Mouse (Mus musculus): Measurements from ENCODE around the gene Ddx27. TPM values are rescaled to one million over a fixed set of nuclear protein-coding genes. Genes with fewer than 3 reads are reported as not detected.
A peak's percentile ranks its signal among the peaks of the same experiment; 100 is the strongest.
"Not testable (repeated sequence)": the region's sequence is repeated elsewhere in the genome, so short reads cannot be mapped to it uniquely, and the experiment has no call there.

The Ddx27 gene
- total RNA-seq, 2 experiments from 2014 or later = 9.3 to 10.1 TPM

GRCm38 (mm10) chr2:166996533-166996894 is 18.5 kb upstream of the Ddx27 start:
- intact Hi-C loops (cut with DNase I) = no loop called here
- Histone ChIP-seq H3K27ac (peak overlapping the region; percentile 99), H3K4me3 (peak overlapping the region; percentile 97)
- TF ChIP-seq CTCF (IDR thresholded peaks at IDR 0.05) = no peak
- DNase-seq = no peak

GRCm38 (mm10) chr2:167001486-167001885 is 13.5 kb upstream of the Ddx27 start:
- TF ChIP-seq CTCF (IDR thresholded peaks at IDR 0.05) = no peak
- Histone ChIP-seq H3K4me3 (no peak overlapping the region), H3K27ac (no peak overlapping the region)
- intact Hi-C loops (cut with DNase I) = no loop called here
- no peak for DNase-seq

- TF ChIP-seq CTCF (IDR thresholded peaks at IDR 0.05) = peak; percentile 83
- peak overlapping the region; percentile 31 for H3K4me3 ChIP-seq
- DNase-seq = peak; percentile 62
- intact Hi-C loops (cut with DNase I) = loop anchor here (1.0 kb wide), 1 partner anchor 48 kb away; no protein-coding TSS in a partner anchor
- H3K27ac ChIP-seq = peak overlapping the region; percentile 70
These were observed 10.7 kb upstream of the Ddx27 start for GRCm38 (mm10) chr2:167004099-167004854.

GRCm38 (mm10) chr2:167006355-167006754 is 8.6 kb upstream of the Ddx27 start:
- Histone ChIP-seq H3K4me3 (no peak overlapping the region), H3K27ac (no peak overlapping the region)
- no peak for DNase-seq
- intact Hi-C loops (cut with DNase I) = no loop called here
- TF ChIP-seq CTCF (IDR thresholded peaks at IDR 0.05) = no peak

GRCm38 (mm10) chr2:167007001-167007491 is 7.9 kb upstream of the Ddx27 start:
- DNase-seq = no peak
- H3K4me3 ChIP-seq = no peak overlapping the region
- no peak for TF ChIP-seq CTCF (IDR thresholded peaks at IDR 0.05)
- H3K27ac ChIP-seq = no peak overlapping the region
- intact Hi-C loops (cut with DNase I) = no loop called here

- H3K4me3 ChIP-seq; intact Hi-C loops (cut with DNase I); H3K27ac ChIP-seq; DNase-seq: not testable (repeated sequence)
These were observed 7.4 kb upstream of the Ddx27 start for GRCm38 (mm10) chr2:167007565-167007964.

- no peak for DNase-seq
- no peak for TF ChIP-seq CTCF (IDR thresholded peaks at IDR 0.05)
- Histone ChIP-seq H3K27ac (no peak overlapping the region), H3K4me3 (no peak overlapping the region)
- intact Hi-C loops (cut with DNase I) = no loop called here
These were observed 5.5 kb upstream of the Ddx27 start for GRCm38 (mm10) chr2:167009483-167009882.

- Histone ChIP-seq H3K27ac (no peak overlapping the region), H3K4me3 (no peak overlapping the region)
- no peak for DNase-seq
- TF ChIP-seq CTCF (IDR thresholded peaks at IDR 0.05) = no peak
- intact Hi-C loops (cut with DNase I) = no loop called here
These were observed 4.4 kb upstream of the Ddx27 start for GRCm38 (mm10) chr2:167010546-167010945.

GRCm38 (mm10) chr2:167015382-167015718 is 357 bp downstream of the Ddx27 start:
- TF ChIP-seq CTCF (IDR thresholded peaks at IDR 0.05) = no peak
- Histone ChIP-seq H3K4me3 (peak overlapping the region; percentile 85), H3K27ac (peak overlapping the region; percentile 90)
- intact Hi-C loops (cut with DNase I) = loop anchor here (5.0 kb wide), 1 partner anchor 47 kb away; the partner anchor contains the start of gene Znfx1
- DNase-seq = no peak

- intact Hi-C loops (cut with DNase I) = loop anchor here (5.0 kb wide), 1 partner anchor 43 kb away; the partner anchor contains the start of gene Znfx1
- H3K27ac ChIP-seq = no peak overlapping the region
- TF ChIP-seq CTCF (IDR thresholded peaks at IDR 0.05) = no peak
- H3K4me3 ChIP-seq = no peak overlapping the region
- no peak for DNase-seq
These were observed 4.4 kb downstream of the Ddx27 start for GRCm38 (mm10) chr2:167019396-167019795.

GRCm38 (mm10) chr2:167028553-167028952 is 13.6 kb downstream of the Ddx27 start:
- no peak overlapping the region for H3K27ac ChIP-seq
- DNase-seq = no peak
- no peak for TF ChIP-seq CTCF (IDR thresholded peaks at IDR 0.05)
- no peak overlapping the region for H3K4me3 ChIP-seq
- intact Hi-C loops (cut with DNase I) = no loop called here

- peak; percentile 16; the same call in 1 of the 2 replicates for TF ChIP-seq CTCF (IDR thresholded peaks at IDR 0.05)
- H3K4me3 ChIP-seq = no peak overlapping the region
- H3K27ac ChIP-seq = no peak overlapping the region
- DNase-seq = no peak
- intact Hi-C loops (cut with DNase I) = no loop called here
These were observed 15.5 kb downstream of the Ddx27 start for GRCm38 (mm10) chr2:167030507-167030906.

- no peak overlapping the region for H3K27ac ChIP-seq
- no peak for TF ChIP-seq CTCF (IDR thresholded peaks at IDR 0.05)
- intact Hi-C loops (cut with DNase I) = no loop called here
- H3K4me3 ChIP-seq = no peak overlapping the region
- DNase-seq = no peak
These were observed 22.7 kb downstream of the Ddx27 start for GRCm38 (mm10) chr2:167037710-167038109.

GRCm38 (mm10) chr2:167038297-167038696 is 23.3 kb downstream of the Ddx27 start:
- no peak overlapping the region for H3K4me3 ChIP-seq
- H3K27ac ChIP-seq = no peak overlapping the region
- TF ChIP-seq CTCF (IDR thresholded peaks at IDR 0.05) = no peak
- DNase-seq = no peak
- intact Hi-C loops (cut with DNase I) = no loop called here

All from gastrocnemius, adult 2 months (tissue).